Mouse (Mus musculus) myocyte (in vitro differentiated cells): Measurements from ENCODE around the gene Kif1a.

Experiments used
- MAX ChIP-seq: IDR thresholded peaks from one replicate; pipeline ENCODE4 v1.6.1; 2011; ENCODE audit warnings: low read depth, mild to moderate bottlenecking, control low read depth
- MYOD1 ChIP-seq, 3 experiments: IDR thresholded peaks; one replicate each; pipeline ENCODE4 v1.6.1; 2011; ENCODE audit warnings: control low read depth in 2 of 3, low read depth in 2 of 3, mild to moderate bottlenecking in 2 of 3, moderate library complexity in 1 of 3; ENCODE audit not compliant: insufficient read length in 2 of 3, control insufficient read depth in 1 of 3
- MYOG ChIP-seq, 3 experiments: IDR thresholded peaks; one replicate each; pipeline ENCODE4 v1.6.1; 2011; ENCODE audit warnings: control low read depth in 2 of 3, low read depth in 2 of 3, mild to moderate bottlenecking in 2 of 3; ENCODE audit not compliant: insufficient read length in 2 of 3, control insufficient read depth in 1 of 3, insufficient read depth in 1 of 3
- POLR2A ChIP-seq: IDR thresholded peaks from one replicate; pipeline ENCODE4 v1.6.1; 2011; ENCODE audit warnings: low read depth, mild to moderate bottlenecking, control low read depth, moderate library complexity; ENCODE audit not compliant: insufficient read length
- TCF12 ChIP-seq: IDR thresholded peaks from one replicate; pipeline ENCODE4 v1.6.1; 2011; ENCODE audit warnings: mild to moderate bottlenecking, control low read depth; ENCODE audit not compliant: poor library complexity, insufficient read depth, severe bottlenecking
- TCF3 ChIP-seq: IDR thresholded peaks from one replicate; pipeline ENCODE4 v1.6.1; 2011; ENCODE audit warnings: low read depth, control low read depth; ENCODE audit not compliant: insufficient read length
- USF1 ChIP-seq: IDR thresholded peaks from one replicate; pipeline ENCODE4 v1.6.1; 2011; ENCODE audit warnings: low read depth, mild to moderate bottlenecking, control low read depth, moderate library complexity

GRCm38 (mm10) chr1:93031199-93031598, 70.6 kb downstream of the Kif1a start:
- no peak for TF ChIP-seq POLR2A
- TF ChIP-seq USF1 = no peak
- no peak for TF ChIP-seq MYOD1 (IDR thresholded peaks at IDR 0.05; ENCODE audit: control insufficient read depth in 1 of 3, insufficient read length in 2 of 3, low read depth in 2 of 3)
- TF ChIP-seq MAX = no peak
- TF ChIP-seq TCF12 = no peak
- TF ChIP-seq MYOG (IDR thresholded peaks at IDR 0.05; ENCODE audit: control insufficient read depth in 1 of 3, insufficient read depth in 1 of 3, insufficient read length in 2 of 3, low read depth in 2 of 3) = no peak
- TF ChIP-seq TCF3 = no peak
